Mouse (Mus musculus) bone marrow macrophage, adult 2 months (primary cell): ENCODE data around the gene Rgp1.

Experiments
- CTCF ChIP-seq: IDR thresholded peaks from 2 replicates; pipeline ENCODE4 v1.5.1; 2012; ENCODE audit warnings: low read depth, mild to moderate bottlenecking, low read length, moderate library complexity
- POLR2A ChIP-seq: IDR thresholded peaks from 2 replicates; pipeline ENCODE4 v1.6.1; 2012; ENCODE audit warnings: mild to moderate bottlenecking, low read depth, low read length, borderline replicate concordance

GRCm38 (mm10) chr4:43563601-43563875 lies 15.0 kb upstream of the Rgp1 start:
- no peak for TF ChIP-seq CTCF
- TF ChIP-seq POLR2A = no peak
